Mouse (Mus musculus): ENCODE measurements around the gene Nfyb.

DNA sequence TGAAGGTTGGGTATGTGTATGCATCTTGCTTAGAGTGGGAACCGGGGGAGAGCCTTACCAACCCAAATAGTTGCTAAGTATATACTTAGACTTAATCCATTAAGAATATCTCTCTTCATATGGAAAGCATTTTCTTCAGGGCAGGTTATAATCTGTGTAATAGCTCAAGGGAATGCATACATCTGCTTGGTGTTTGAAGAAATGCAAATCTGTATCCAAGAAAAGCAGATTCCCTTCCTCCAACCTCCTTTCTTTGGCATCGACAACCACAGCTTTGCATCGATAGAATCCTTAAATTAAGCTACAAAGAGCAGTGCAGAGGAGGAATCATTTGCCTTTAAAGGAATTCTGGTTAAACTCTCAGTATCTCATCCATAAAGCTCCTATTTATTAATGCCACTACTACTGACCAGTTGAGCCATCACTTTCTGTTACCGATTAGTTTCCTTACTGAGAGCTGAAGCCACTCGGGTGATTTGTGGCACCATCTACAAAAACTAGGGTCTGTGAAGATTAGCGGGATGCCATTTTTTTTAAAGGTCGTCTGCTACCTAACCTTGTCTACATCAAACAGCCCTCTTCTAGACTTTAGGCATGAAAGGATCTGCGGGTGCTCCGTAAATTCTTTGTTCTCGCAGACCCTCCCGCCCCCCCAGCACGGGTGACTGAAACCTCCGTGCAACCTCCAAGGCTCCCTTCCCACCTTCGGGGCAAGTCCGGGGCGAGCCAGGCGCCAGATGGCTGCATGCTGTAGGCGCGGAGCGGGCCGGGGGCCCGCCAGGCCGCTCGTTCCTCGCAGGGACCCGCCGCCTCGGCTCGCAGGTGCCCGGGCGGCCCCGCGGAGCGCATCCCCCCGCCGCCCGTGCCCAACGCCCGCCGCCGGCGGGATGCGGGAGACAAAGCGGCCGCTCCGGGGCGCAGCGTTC lies 925 bp downstream of the Nfyb start:
- no peak for TF ChIP-seq CTCF (IDR thresholded peaks at IDR 0.05; ENCODE audit: low read depth)
- TF ChIP-seq EP300 (IDR thresholded peaks at IDR 0.05; ENCODE audit: low read depth): no peak

All from liver, postnatal 0 days (tissue).